Mouse (Mus musculus) liver, embryonic 13.5 days (tissue): ENCODE measurements around the gene Ebf1. TPM values are rescaled to one million over a fixed set of nuclear protein-coding genes. Genes with fewer than 3 reads are reported as not detected.

Source experiments
- ATAC-seq: fragments of 200-750 bp; cut with Nextera tagmentation; 2 replicates; pipeline ENCODE4 v1.8.0; 2017; ENCODE audit warnings: low read depth, mild to moderate bottlenecking, moderate number of reproducible peaks, moderate library complexity
- DNase-seq: peaks from one replicate; pipeline ENCODE4 v3.0.0; 2022
- H3K27ac ChIP-seq: fragments of 300-500 bp; sonication (generic); 2 replicates; pipeline ENCODE4 v1.5.1; 2015; ENCODE audit warnings: moderate library complexity, mild to moderate bottlenecking, inconsistent platforms
- H3K27me3 ChIP-seq: fragments of 300-500 bp; sonication (generic); 2 replicates; pipeline ENCODE4 v1.6.1; 2015; ENCODE audit warnings: mild to moderate bottlenecking, inconsistent platforms
- H3K36me3 ChIP-seq: fragments of 300-500 bp; sonication (generic); 2 replicates; pipeline ENCODE4 v1.6.1; 2015; ENCODE audit warnings: mild to moderate bottlenecking, inconsistent platforms
- H3K4me1 ChIP-seq: fragments of 300-500 bp; sonication (generic); replicated peaks from 2 replicates; pipeline ENCODE4 v1.6.1; 2015; ENCODE audit warnings: inconsistent platforms
- H3K4me2 ChIP-seq: fragments of 300-500 bp; sonication (generic); 2 replicates; pipeline ENCODE4 v1.6.1; 2015; ENCODE audit warnings: inconsistent platforms, mild to moderate bottlenecking, moderate library complexity
- H3K4me3 ChIP-seq: fragments of 300-500 bp; sonication (generic); replicated peaks from 2 replicates; pipeline ENCODE4 v1.5.1; 2015; ENCODE audit warnings: mild to moderate bottlenecking, inconsistent platforms
- H3K9ac ChIP-seq: fragments of 300-500 bp; sonication (generic); 2 replicates; pipeline ENCODE4 v1.6.1; 2015; ENCODE audit warnings: mild to moderate bottlenecking, inconsistent platforms
- H3K9me3 ChIP-seq: fragments of 300-500 bp; sonication (generic); replicated peaks from 2 replicates; pipeline ENCODE4 v1.6.1; 2016; ENCODE audit warnings: inconsistent platforms
- WGBS: fragments of 180-500 bp; shearing (Covaris S2); methylation state at CpG from one replicate; pipeline ENCODE4 v1.1.7; 2015; ENCODE audit not compliant: insufficient replicate concordance; 5-methylcytosine and 5-hydroxymethylcytosine counted together
- polyA plus RNA-seq: library from polyadenylated mRNA; unstranded; fragments of >200 nt; fragmentation: Nextera tagmentation; extraction: Ambion mirVana; gene quantifications from 2 replicates; pipeline ENCODE4 v1.2.1, GENCODE M21; 2015

Gene Ebf1
- polyA plus RNA-seq, 1 experiment from 2014 or later = 0.31 TPM

GRCm38 (mm10) chr11:44636241-44636640 lies 19.1 kb downstream of the Ebf1 start:
- Histone ChIP-seq H3K27me3 (no peaks in the 10 kb centered on the region), H3K36me3 (no peaks in the 10 kb centered on the region), H3K4me2 (no peak overlapping the region), H3K27ac (no peak overlapping the region), H3K9me3 (no peaks in the 10 kb centered on the region), H3K9ac (no peak overlapping the region), H3K4me1 (no peaks in the 10 kb centered on the region), H3K4me3 (no peak overlapping the region)
- no peak for ATAC-seq
- 45% methylated on average over 1 of the region's 1 CpGs for WGBS
- no peak for DNase-seq

GRCm38 (mm10) chr11:44638193-44638754 lies 21.2 kb downstream of the Ebf1 start:
- no peaks in the 10 kb centered on the region for H3K27me3 ChIP-seq
- no peaks in the 10 kb centered on the region for H3K9me3 ChIP-seq
- no peak overlapping the region for H3K9ac ChIP-seq
- no peak overlapping the region for H3K4me3 ChIP-seq
- no peaks in the 10 kb centered on the region for H3K36me3 ChIP-seq
- H3K27ac ChIP-seq = no peak overlapping the region
- no peaks in the 10 kb centered on the region for H3K4me1 ChIP-seq
- no peak overlapping the region for H3K4me2 ChIP-seq
- DNase-seq (no peak), ATAC-seq (no peak)
- 36% methylated on average over 4 of the region's 4 CpGs for WGBS

GRCm38 (mm10) chr11:44641496-44641895 lies 24.4 kb downstream of the Ebf1 start:
- H3K27ac ChIP-seq = no peak overlapping the region
- ATAC-seq = no peak
- no peaks in the 10 kb centered on the region for H3K27me3 ChIP-seq
- H3K4me2 ChIP-seq = no peak overlapping the region
- H3K9ac ChIP-seq = no peak overlapping the region
- no peak for DNase-seq
- H3K4me1 ChIP-seq = no peaks in the 10 kb centered on the region
- H3K4me3 ChIP-seq = no peak overlapping the region
- 48% methylated on average over 2 of the region's 2 CpGs for WGBS
- H3K9me3 ChIP-seq = no peaks in the 10 kb centered on the region
- H3K36me3 ChIP-seq = no peaks in the 10 kb centered on the region

- no peak overlapping the region for H3K27ac ChIP-seq
- DNase-seq (no peak), ATAC-seq (no peak)
- H3K4me1 ChIP-seq = no peaks in the 10 kb centered on the region
- WGBS = 42% methylated on average over 8 of the region's 8 CpGs
- H3K9ac ChIP-seq = no peak overlapping the region
- H3K27me3 ChIP-seq = no peaks in the 10 kb centered on the region
- H3K36me3 ChIP-seq = no peaks in the 10 kb centered on the region
- H3K9me3 ChIP-seq = no peaks in the 10 kb centered on the region
- H3K4me3 ChIP-seq = no peak overlapping the region
- H3K4me2 ChIP-seq = no peak overlapping the region
Measured at GRCm38 (mm10) chr11:44654340-44655019, 37.4 kb downstream of the Ebf1 start.

- DNase-seq = no peak
Measured at GRCm38 (mm10) chr11:44655468-44655867, 38.4 kb downstream of the Ebf1 start.

GRCm38 (mm10) chr11:44656916-44657315 lies 39.8 kb downstream of the Ebf1 start:
- Histone ChIP-seq H3K4me3 (no peak overlapping the region), H3K27ac (no peak overlapping the region), H3K4me2 (no peak overlapping the region), H3K4me1 (no peaks in the 10 kb centered on the region), H3K9me3 (no peaks in the 10 kb centered on the region), H3K9ac (no peak overlapping the region), H3K36me3 (no peaks in the 10 kb centered on the region), H3K27me3 (no peaks in the 10 kb centered on the region)
- DNase-seq (no peak), ATAC-seq (no peak)

More at GRCm38 (mm10) chr11:44655468-44655867, 38.4 kb downstream of the Ebf1 start:
- no peaks in the 10 kb centered on the region for H3K9me3 ChIP-seq
- H3K27me3 ChIP-seq = no peaks in the 10 kb centered on the region
- H3K4me2 ChIP-seq = no peak overlapping the region
- 63% methylated on average over 5 of the region's 5 CpGs for WGBS
- no peaks in the 10 kb centered on the region for H3K4me1 ChIP-seq
- no peak overlapping the region for H3K27ac ChIP-seq
- H3K9ac ChIP-seq = no peak overlapping the region
- ATAC-seq = no peak
- no peak overlapping the region for H3K4me3 ChIP-seq
- no peaks in the 10 kb centered on the region for H3K36me3 ChIP-seq

GRCm38 (mm10) chr11:44657833-44658395 lies 40.8 kb downstream of the Ebf1 start:
- no peak overlapping the region for H3K27ac ChIP-seq
- ATAC-seq = no peak
- no peak overlapping the region for H3K4me3 ChIP-seq
- no peaks in the 10 kb centered on the region for H3K27me3 ChIP-seq
- H3K9me3 ChIP-seq = no peaks in the 10 kb centered on the region
- no peak for DNase-seq
- H3K9ac ChIP-seq = no peak overlapping the region
- H3K4me1 ChIP-seq = no peaks in the 10 kb centered on the region
- H3K36me3 ChIP-seq = no peaks in the 10 kb centered on the region
- 61% methylated on average over 6 of the region's 6 CpGs for WGBS
- no peak overlapping the region for H3K4me2 ChIP-seq

- ATAC-seq = no peak
- Histone ChIP-seq H3K4me1 (no peaks in the 10 kb centered on the region), H3K4me2 (no peak overlapping the region), H3K27ac (no peak overlapping the region), H3K9me3 (no peaks in the 10 kb centered on the region), H3K9ac (no peak overlapping the region), H3K4me3 (no peak overlapping the region), H3K36me3 (no peaks in the 10 kb centered on the region), H3K27me3 (no peaks in the 10 kb centered on the region)
- DNase-seq = no peak
- 68% methylated on average over 5 of the region's 5 CpGs for WGBS
Measured at GRCm38 (mm10) chr11:44661875-44662274, 44.8 kb downstream of the Ebf1 start.

- no peak overlapping the region for H3K4me2 ChIP-seq
- no peaks in the 10 kb centered on the region for H3K27me3 ChIP-seq
- no peak for DNase-seq
- ATAC-seq = no peak
- H3K4me1 ChIP-seq = no peaks in the 10 kb centered on the region
- no peak overlapping the region for H3K27ac ChIP-seq
- no peaks in the 10 kb centered on the region for H3K9me3 ChIP-seq
- H3K9ac ChIP-seq = no peak overlapping the region
- WGBS = 48% methylated on average over 4 of the region's 4 CpGs
- H3K4me3 ChIP-seq = no peak overlapping the region
- no peaks in the 10 kb centered on the region for H3K36me3 ChIP-seq
Measured at GRCm38 (mm10) chr11:44663609-44664141, 46.6 kb downstream of the Ebf1 start.

- ATAC-seq (no peak), DNase-seq (no peak)
- H3K4me2 ChIP-seq = peak overlapping the region; percentile 45
- no peak overlapping the region for H3K9ac ChIP-seq
- no peaks in the 10 kb centered on the region for H3K27me3 ChIP-seq
- no peak overlapping the region for H3K27ac ChIP-seq
- no peaks in the 10 kb centered on the region for H3K36me3 ChIP-seq
- H3K4me3 ChIP-seq = peak overlapping the region; percentile 22
- WGBS = 8% methylated on average over 18 of the region's 18 CpGs
- H3K9me3 ChIP-seq = no peaks in the 10 kb centered on the region
- no peaks in the 10 kb centered on the region for H3K4me1 ChIP-seq
Measured at GRCm38 (mm10) chr11:44665156-44665682, 48.1 kb downstream of the Ebf1 start.

- Histone ChIP-seq H3K4me1 (no peaks in the 10 kb centered on the region), H3K27ac (no peak overlapping the region), H3K36me3 (no peaks in the 10 kb centered on the region), H3K9ac (no peak overlapping the region), H3K4me3 (no peak overlapping the region), H3K4me2 (peak overlapping the region; percentile 45), H3K27me3 (no peaks in the 10 kb centered on the region), H3K9me3 (no peaks in the 10 kb centered on the region)
- 32% methylated on average over 7 of the region's 7 CpGs for WGBS
- DNase-seq (no peak), ATAC-seq (no peak)
Measured at GRCm38 (mm10) chr11:44665741-44666531, 48.8 kb downstream of the Ebf1 start.
